Mouse (Mus musculus): ENCODE results near the gene Tmem107. TPM values are rescaled to one million over a fixed set of nuclear protein-coding genes. Genes with fewer than 3 reads are reported as not detected.

Tmem107 gene
- polyA plus RNA-seq, 1 experiment from 2014 or later: 28.2 TPM

DNA sequence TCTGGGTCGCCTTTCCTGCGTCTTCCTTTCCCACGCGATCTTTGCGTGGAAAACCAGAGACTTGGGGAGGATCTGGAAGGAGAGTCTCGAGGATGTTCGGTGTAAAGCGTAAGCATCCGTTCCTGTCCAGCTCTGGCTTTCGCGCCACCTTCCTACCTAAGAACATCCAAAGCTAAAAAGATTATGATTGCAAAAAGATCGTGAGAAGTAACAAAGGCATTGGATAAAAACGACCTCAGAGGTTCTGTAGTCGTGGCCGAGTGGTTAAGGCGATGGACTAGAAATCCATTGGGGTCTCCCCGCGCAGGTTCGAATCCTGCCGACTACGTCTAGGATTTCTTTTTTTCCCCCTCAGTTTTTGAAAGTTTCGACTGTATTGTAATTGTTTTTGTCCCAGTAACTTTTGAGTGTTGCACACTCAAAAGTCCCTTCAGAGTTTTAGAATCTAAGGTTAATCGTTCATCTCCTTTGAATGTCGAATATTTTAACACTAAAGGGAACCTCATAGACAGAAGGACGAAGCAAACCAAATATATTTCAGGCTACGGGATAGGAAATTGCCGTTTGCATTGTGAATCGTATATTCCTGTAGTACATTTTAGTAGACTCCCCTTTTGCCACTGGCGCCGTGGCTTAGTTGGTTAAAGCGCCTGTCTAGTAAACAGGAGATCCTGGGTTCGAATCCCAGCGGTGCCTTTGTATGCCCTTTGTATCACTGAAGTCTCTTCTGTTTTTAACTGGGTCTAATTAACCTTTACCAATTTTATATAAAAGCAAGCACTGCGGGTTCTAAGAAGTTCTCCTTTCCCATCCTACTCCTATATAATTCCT is 33.2 kb upstream of the Tmem107 start:
- peaks cover 10% of the 10 kb centered on the region for H3K36me3 ChIP-seq (ENCODE audit: control insufficient read depth, insufficient read depth, low read length)
- peak; percentile 31 for ATAC-seq (replicated peaks; ENCODE audit: insufficient number of reproducible peaks, low FRiP score, low TSS enrichment)
- peaks cover 19% of the 10 kb centered on the region for H3K4me1 ChIP-seq (ENCODE audit: control insufficient read depth, insufficient read depth, low read length)
- H3K9me3 ChIP-seq (replicated peaks; ENCODE audit: control insufficient read depth, low read length): no peaks in the 10 kb centered on the region
- H3K27ac ChIP-seq (ENCODE audit: low read depth, low read length): peak overlapping the region; percentile 85
- H3K4me2 ChIP-seq: peak overlapping the region; percentile 78
- no peaks in the 10 kb centered on the region for H3K27me3 ChIP-seq (ENCODE audit: control insufficient read depth, insufficient read depth, low read length)
- H3K9ac ChIP-seq (ENCODE audit: low read depth, low read length): peak overlapping the region; percentile 87
- 1% methylated on average over 34 of the region's 34 CpGs for WGBS (ENCODE audit: insufficient replicate concordance)
- H3K4me3 ChIP-seq (ENCODE audit: low read depth, low read length): peak overlapping the region; percentile 80

DNA sequence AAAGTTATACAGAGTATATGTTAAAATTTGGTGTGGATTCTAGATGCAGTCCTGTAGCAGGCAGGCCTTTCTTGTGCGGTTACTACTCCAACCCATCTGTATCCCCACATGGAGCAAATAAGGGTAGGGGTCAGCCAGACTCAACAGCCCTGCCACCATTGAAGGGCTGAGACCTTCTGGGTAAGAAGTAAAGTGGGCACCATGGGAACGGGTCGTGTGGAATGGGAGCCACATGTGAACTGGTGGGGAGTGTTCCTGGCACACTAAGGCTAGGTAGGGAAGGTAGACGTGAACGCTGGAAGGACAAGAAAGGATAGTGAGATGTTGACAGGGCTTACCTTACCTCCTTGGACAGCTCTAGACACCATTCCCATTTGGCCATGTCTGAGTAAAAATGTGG is 32.4 kb upstream of the Tmem107 start:
- WGBS (ENCODE audit: insufficient replicate concordance): 73% methylated on average over 5 of the region's 5 CpGs
- H3K9ac ChIP-seq (ENCODE audit: low read depth, low read length): no peak overlapping the region
- H3K27me3 ChIP-seq (ENCODE audit: control insufficient read depth, insufficient read depth, low read length): no peaks in the 10 kb centered on the region
- no peaks in the 10 kb centered on the region for H3K9me3 ChIP-seq (replicated peaks; ENCODE audit: control insufficient read depth, low read length)
- no peak for ATAC-seq (replicated peaks; ENCODE audit: insufficient number of reproducible peaks, low FRiP score, low TSS enrichment)
- H3K4me3 ChIP-seq (ENCODE audit: low read depth, low read length): no peak overlapping the region
- H3K4me2 ChIP-seq: peak overlapping the region; percentile 74; the same call in 1 of the 2 replicates
- no peak overlapping the region for H3K27ac ChIP-seq (ENCODE audit: low read depth, low read length)
- H3K36me3 ChIP-seq (ENCODE audit: control insufficient read depth, insufficient read depth, low read length): peaks cover 4% of the 10 kb centered on the region
- H3K4me1 ChIP-seq (ENCODE audit: control insufficient read depth, insufficient read depth, low read length): peaks cover 19% of the 10 kb centered on the region

DNA sequence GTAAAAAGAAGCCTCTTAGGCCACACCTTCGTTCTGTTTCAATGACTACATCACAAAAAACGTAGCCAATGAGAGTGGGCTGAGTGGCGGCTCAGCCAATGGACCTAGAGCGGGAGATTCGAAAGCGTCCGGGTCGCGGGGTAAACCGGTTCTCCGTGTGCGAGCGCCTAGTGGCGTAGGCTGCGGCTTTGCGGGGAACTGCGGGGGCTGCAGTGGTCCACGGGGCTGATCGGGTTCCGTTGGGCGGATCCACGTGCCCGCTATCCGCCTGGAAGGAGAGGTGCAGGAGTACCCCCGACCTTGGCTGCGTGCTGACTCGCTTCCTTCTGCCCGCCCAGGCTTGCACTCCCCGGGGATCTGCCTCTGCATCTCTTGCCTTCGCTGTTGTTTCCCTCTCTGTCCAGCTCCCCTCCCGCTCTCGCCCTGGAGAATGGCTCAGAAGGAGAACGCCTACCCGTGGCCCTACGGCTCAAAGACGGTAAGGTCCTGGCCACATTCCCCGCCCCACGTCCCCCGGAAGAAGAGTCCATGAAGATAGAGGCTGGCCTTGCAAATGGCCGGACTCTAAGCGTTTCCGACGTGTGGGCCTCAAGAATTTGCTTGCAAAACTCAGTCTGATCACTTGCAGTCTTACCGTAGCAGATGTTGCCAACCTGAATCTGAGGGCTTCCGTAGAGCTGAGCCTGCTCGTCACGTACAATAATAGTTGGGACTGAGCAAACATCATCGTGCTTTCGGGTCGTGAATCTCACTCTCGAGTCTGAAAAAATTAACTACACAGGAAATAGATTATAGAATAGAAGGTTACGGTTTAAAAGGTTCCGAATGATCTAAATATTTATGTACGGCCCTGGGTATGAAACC is 24.8 kb upstream of the Tmem107 start, which contains the start of gene Aurkb:
Gene Aurkb, plus strand, starts transcription at position 117 of the 864 bp plus-strand sequence.
- Histone ChIP-seq H3K4me3 (ENCODE audit: low read depth, low read length) (peak within 1 kb of the TSS; percentile 92), H3K9ac (ENCODE audit: low read depth, low read length) (peak within 1 kb of the TSS; percentile 93), H3K27ac (ENCODE audit: low read depth, low read length) (peak within 1 kb of the TSS; percentile 94), H3K4me2 (peak within 1 kb of the TSS; percentile 71), H3K9me3 (replicated peaks; ENCODE audit: control insufficient read depth, low read length) (no peaks in the 10 kb centered on the region), H3K4me1 (ENCODE audit: control insufficient read depth, insufficient read depth, low read length) (peaks cover 8% of the 10 kb centered on the region), H3K36me3 (ENCODE audit: control insufficient read depth, insufficient read depth, low read length) (peaks cover 14% of the 10 kb centered on the region), H3K27me3 (ENCODE audit: control insufficient read depth, insufficient read depth, low read length) (no peaks in the 10 kb centered on the region)
- ATAC-seq (replicated peaks; ENCODE audit: insufficient number of reproducible peaks, low FRiP score, low TSS enrichment): peak; percentile 71
- WGBS (ENCODE audit: insufficient replicate concordance): under 1% methylated on average over 54 of the region's 54 CpGs

DNA sequence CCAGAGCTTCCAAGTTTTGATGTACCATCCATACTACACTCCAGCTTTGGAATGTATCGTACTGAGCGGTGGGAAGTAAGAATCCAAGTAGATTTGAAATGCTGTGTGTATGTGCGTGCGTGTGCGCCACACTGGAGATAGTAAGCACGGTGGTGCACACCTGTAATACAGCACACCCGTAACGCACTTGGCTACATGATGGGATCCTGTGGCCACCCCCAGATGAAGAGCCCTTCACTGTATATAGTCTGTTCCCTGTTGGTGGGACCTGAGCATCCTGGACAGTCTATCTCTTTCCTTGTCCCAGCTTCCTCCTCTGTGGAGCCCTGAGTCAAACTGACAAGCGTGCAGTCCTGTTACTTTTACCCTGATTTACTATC is 24.2 kb upstream of the Tmem107 start:
- Histone ChIP-seq H3K27me3 (ENCODE audit: control insufficient read depth, insufficient read depth, low read length) (no peaks in the 10 kb centered on the region), H3K4me3 (ENCODE audit: low read depth, low read length) (peak overlapping the region; percentile 92), H3K27ac (ENCODE audit: low read depth, low read length) (peak overlapping the region; percentile 94; the same call in 1 of the 2 replicates), H3K9me3 (replicated peaks; ENCODE audit: control insufficient read depth, low read length) (no peaks in the 10 kb centered on the region), H3K4me1 (ENCODE audit: control insufficient read depth, insufficient read depth, low read length) (peaks cover 8% of the 10 kb centered on the region), H3K36me3 (ENCODE audit: control insufficient read depth, insufficient read depth, low read length) (peaks cover 19% of the 10 kb centered on the region), H3K4me2 (peak overlapping the region; percentile 71), H3K9ac (ENCODE audit: low read depth, low read length) (peak overlapping the region; percentile 93)
- ATAC-seq (replicated peaks; ENCODE audit: insufficient number of reproducible peaks, low FRiP score, low TSS enrichment): no peak
- WGBS (ENCODE audit: insufficient replicate concordance): 19% methylated on average over 9 of the region's 9 CpGs

DNA sequence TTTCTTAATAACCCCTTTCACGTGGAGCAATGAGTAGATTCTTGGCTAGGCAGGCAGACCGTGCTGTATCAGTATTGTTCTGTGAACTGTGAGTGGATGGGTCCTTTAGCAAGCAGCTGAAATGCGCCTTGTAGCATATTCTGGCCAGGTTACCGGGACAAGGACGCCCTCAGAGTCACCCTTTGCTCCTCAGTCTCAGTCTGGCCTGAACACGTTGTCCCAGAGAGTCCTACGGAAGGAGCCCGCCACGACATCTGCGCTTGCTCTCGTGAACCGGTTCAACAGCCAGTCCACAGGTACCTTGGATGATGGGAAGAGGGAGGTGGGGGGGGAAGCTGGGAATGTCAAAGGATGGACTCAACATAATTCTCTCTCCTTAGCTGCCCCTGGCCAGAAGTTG is 23.0 kb upstream of the Tmem107 start:
- Histone ChIP-seq H3K4me2 (peak overlapping the region; percentile 71), H3K27me3 (ENCODE audit: control insufficient read depth, insufficient read depth, low read length) (no peaks in the 10 kb centered on the region), H3K9ac (ENCODE audit: low read depth, low read length) (0 out of 2 replicates have a peak overlapping the region, but pooled peaks have one; percentile 5), H3K4me3 (ENCODE audit: low read depth, low read length) (peak overlapping the region; percentile 92), H3K27ac (ENCODE audit: low read depth, low read length) (no peak overlapping the region), H3K36me3 (ENCODE audit: control insufficient read depth, insufficient read depth, low read length) (peaks cover 19% of the 10 kb centered on the region), H3K9me3 (replicated peaks; ENCODE audit: control insufficient read depth, low read length) (no peaks in the 10 kb centered on the region), H3K4me1 (ENCODE audit: control insufficient read depth, insufficient read depth, low read length) (peaks cover 8% of the 10 kb centered on the region)
- WGBS (ENCODE audit: insufficient replicate concordance): 85% methylated on average over 12 of the region's 12 CpGs
- ATAC-seq (replicated peaks; ENCODE audit: insufficient number of reproducible peaks, low FRiP score, low TSS enrichment): no peak

DNA sequence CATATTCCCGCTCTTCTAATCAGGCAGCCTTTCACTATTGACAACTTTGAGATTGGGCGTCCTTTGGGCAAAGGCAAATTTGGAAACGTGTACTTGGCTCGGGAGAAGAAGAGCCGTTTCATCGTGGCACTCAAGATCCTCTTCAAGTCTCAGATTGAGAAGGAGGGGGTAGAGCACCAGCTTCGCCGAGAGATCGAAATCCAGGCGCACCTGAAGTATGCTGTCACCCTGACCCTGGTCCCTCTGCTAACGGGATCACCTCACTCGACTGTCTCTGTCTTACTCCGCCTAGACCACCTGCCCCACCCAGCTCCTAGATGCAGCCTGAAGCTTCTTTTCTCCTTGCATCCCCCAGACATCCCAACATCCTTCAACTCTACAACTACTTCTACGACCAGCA is 22.5 kb upstream of the Tmem107 start:
- Histone ChIP-seq H3K36me3 (ENCODE audit: control insufficient read depth, insufficient read depth, low read length) (peaks cover 19% of the 10 kb centered on the region), H3K4me2 (no peak overlapping the region; the same call in 1 of the 2 replicates), H3K9me3 (replicated peaks; ENCODE audit: control insufficient read depth, low read length) (no peaks in the 10 kb centered on the region), H3K27ac (ENCODE audit: low read depth, low read length) (no peak overlapping the region), H3K4me3 (ENCODE audit: low read depth, low read length) (no peak overlapping the region), H3K4me1 (ENCODE audit: control insufficient read depth, insufficient read depth, low read length) (peaks cover 8% of the 10 kb centered on the region), H3K9ac (ENCODE audit: low read depth, low read length) (no peak overlapping the region), H3K27me3 (ENCODE audit: control insufficient read depth, insufficient read depth, low read length) (no peaks in the 10 kb centered on the region)
- no peak for ATAC-seq (replicated peaks; ENCODE audit: insufficient number of reproducible peaks, low FRiP score, low TSS enrichment)
- WGBS (ENCODE audit: insufficient replicate concordance): 87% methylated on average over 14 of the region's 14 CpGs

DNA sequence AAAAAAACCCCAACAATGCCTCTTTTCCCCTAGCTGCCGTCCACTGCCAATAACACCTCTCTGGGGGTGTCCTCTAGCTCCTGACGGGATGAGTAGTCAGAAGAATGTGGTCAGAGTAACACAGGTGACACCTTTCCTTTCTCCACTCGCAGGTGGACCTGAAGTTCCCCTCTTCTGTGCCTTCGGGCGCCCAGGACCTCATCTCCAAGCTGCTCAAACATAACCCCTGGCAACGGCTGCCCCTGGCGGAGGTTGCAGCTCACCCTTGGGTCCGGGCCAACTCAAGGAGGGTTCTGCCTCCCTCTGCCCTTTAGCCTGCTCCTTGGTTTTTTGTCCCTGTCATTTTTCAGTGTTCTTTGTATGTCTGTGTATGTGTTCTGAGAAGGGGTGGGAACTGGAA is 19.9 kb upstream of the Tmem107 start:
- H3K27ac ChIP-seq (ENCODE audit: low read depth, low read length): no peak overlapping the region
- no peak overlapping the region for H3K4me2 ChIP-seq
- no peak overlapping the region for H3K4me3 ChIP-seq (ENCODE audit: low read depth, low read length)
- no peaks in the 10 kb centered on the region for H3K9me3 ChIP-seq (replicated peaks; ENCODE audit: control insufficient read depth, low read length)
- no peaks in the 10 kb centered on the region for H3K27me3 ChIP-seq (ENCODE audit: control insufficient read depth, insufficient read depth, low read length)
- 95% methylated on average over 8 of the region's 8 CpGs for WGBS (ENCODE audit: insufficient replicate concordance)
- ATAC-seq (replicated peaks; ENCODE audit: insufficient number of reproducible peaks, low FRiP score, low TSS enrichment): no peak
- H3K4me1 ChIP-seq (ENCODE audit: control insufficient read depth, insufficient read depth, low read length): peaks cover 8% of the 10 kb centered on the region
- peaks cover 19% of the 10 kb centered on the region for H3K36me3 ChIP-seq (ENCODE audit: control insufficient read depth, insufficient read depth, low read length)
- no peak overlapping the region for H3K9ac ChIP-seq (ENCODE audit: low read depth, low read length)

DNA sequence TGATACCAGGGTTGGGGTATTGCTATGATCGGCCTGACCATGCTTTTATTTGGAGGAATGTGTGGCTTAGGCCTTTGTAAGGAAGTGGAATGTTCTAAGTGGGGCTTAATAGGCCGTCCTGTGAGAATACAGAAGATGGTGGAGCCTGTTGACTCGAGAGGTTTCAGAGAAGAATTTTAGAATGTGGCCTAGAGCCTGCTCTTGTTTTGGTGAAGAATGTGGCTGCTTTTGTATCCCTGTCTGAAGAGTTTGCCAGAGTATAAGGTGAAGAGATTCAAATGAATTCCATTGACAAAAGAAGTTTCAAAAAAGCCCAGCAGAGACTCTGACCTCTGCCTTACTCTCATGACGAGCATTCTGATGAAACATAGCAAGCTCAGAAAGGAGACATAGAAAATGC is 18.8 kb upstream of the Tmem107 start:
- H3K4me3 ChIP-seq (ENCODE audit: low read depth, low read length): no peak overlapping the region
- ATAC-seq (replicated peaks; ENCODE audit: insufficient number of reproducible peaks, low FRiP score, low TSS enrichment): no peak
- peaks cover 19% of the 10 kb centered on the region for H3K36me3 ChIP-seq (ENCODE audit: control insufficient read depth, insufficient read depth, low read length)
- no peaks in the 10 kb centered on the region for H3K9me3 ChIP-seq (replicated peaks; ENCODE audit: control insufficient read depth, low read length)
- WGBS (ENCODE audit: insufficient replicate concordance): 96% methylated on average over 4 of the region's 4 CpGs
- H3K4me2 ChIP-seq: no peak overlapping the region
- no peaks in the 10 kb centered on the region for H3K27me3 ChIP-seq (ENCODE audit: control insufficient read depth, insufficient read depth, low read length)
- no peak overlapping the region for H3K27ac ChIP-seq (ENCODE audit: low read depth, low read length)
- H3K9ac ChIP-seq (ENCODE audit: low read depth, low read length): no peak overlapping the region
- peaks cover 7% of the 10 kb centered on the region for H3K4me1 ChIP-seq (ENCODE audit: control insufficient read depth, insufficient read depth, low read length)

Measured in heart, embryonic 11.5 days (tissue).